Mouse (Mus musculus) lung, adult 2 months (tissue): Measurements from ENCODE around the gene Tlcd2.

Source experiments
- CTCF ChIP-seq: fragments of 200-500 bp; IDR thresholded peaks from 2 replicates; pipeline ENCODE4 v1.5.1; 2011; ENCODE audit warnings: mild to moderate bottlenecking, low read length, control low read depth; ENCODE audit not compliant: insufficient read depth
- POLR2A ChIP-seq: fragments of 200-500 bp; IDR thresholded peaks from 2 replicates; pipeline ENCODE4 v1.6.1; 2011; ENCODE audit warnings: low read depth, mild to moderate bottlenecking, control low read depth, low read length, borderline replicate concordance; ENCODE audit errors: extremely low read depth

DNA sequence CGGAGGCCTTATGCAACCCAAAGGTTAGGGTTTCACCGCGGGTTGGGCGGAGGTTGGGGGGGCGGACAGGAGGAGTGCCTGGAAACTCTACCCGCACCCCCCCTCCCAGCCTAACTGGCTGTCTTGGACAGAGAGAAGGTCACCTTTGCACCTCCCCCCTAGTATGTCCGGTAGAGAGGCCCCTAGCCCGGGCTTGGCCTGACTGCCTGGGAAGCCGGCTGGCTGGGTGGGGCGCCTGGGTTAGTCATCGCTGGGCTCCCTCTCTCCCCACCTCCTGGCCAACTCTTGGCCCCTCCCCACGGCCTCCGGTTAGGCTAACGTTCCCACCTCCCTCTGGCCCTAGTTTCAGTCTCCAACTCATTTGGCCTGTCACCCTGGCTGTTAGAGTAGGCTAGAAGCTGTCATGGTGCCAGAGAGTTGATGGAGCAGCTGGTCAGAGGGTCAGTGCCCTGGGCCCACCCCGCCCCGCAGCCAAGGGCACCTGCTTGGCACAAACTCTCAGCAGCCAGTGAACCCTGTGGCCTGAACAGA is 803 bp downstream of the Tlcd2 start:
- TF ChIP-seq POLR2A: peak; percentile 35; the same call in 1 of the 2 replicates
- TF ChIP-seq CTCF: no peak
